Mouse (Mus musculus) hindbrain, embryonic 14.5 days (tissue): ENCODE data around the gene Ccdc130. TPM values are rescaled to one million over a fixed set of nuclear protein-coding genes. Genes with fewer than 3 reads are reported as not detected.

Source experiments
- ATAC-seq: fragments of 200-750 bp; cut with Nextera tagmentation; 2 replicates; pipeline ENCODE4 v1.8.0; 2017; ENCODE audit warnings: moderate number of reproducible peaks, mild to moderate bottlenecking, moderate TSS enrichment, moderate library complexity; ENCODE audit not compliant: low FRiP score
- DNase-seq: peaks from one replicate; pipeline ENCODE4 v3.0.0-alpha.2; 2015; ENCODE audit warnings: low spot score
- H3K27ac ChIP-seq: fragments of 300-500 bp; sonication (generic); 2 replicates; pipeline ENCODE4 v1.5.1; 2014; ENCODE audit warnings: mild to moderate bottlenecking, moderate library complexity
- H3K27me3 ChIP-seq: fragments of 300-500 bp; sonication (generic); 2 replicates; pipeline ENCODE4 v1.6.1; 2014; ENCODE audit warnings: mild to moderate bottlenecking, low read length, mixed read lengths; ENCODE audit not compliant: control insufficient read depth, insufficient read depth
- H3K36me3 ChIP-seq: fragments of 300-500 bp; sonication (generic); replicated peaks from 2 replicates; pipeline ENCODE4 v1.6.1; 2014; ENCODE audit not compliant: control insufficient read depth, insufficient read depth
- H3K4me1 ChIP-seq: fragments of 300-500 bp; sonication (generic); replicated peaks from 2 replicates; pipeline ENCODE4 v1.6.1; 2014; ENCODE audit warnings: antibody characterized with exemption, low read length, mixed read lengths; ENCODE audit not compliant: control insufficient read depth, insufficient read depth
- H3K4me2 ChIP-seq: fragments of 300-500 bp; sonication (generic); replicated peaks from 2 replicates; pipeline ENCODE4 v1.6.1; 2014; ENCODE audit warnings: mild to moderate bottlenecking, moderate library complexity
- H3K4me3 ChIP-seq: fragments of 300-500 bp; sonication (generic); replicated peaks from 2 replicates; pipeline ENCODE4 v1.5.1; 2014; ENCODE audit warnings: mild to moderate bottlenecking, low read length
- H3K9ac ChIP-seq: fragments of 300-500 bp; sonication (generic); 2 replicates; pipeline ENCODE4 v1.6.1; 2014
- H3K9me3 ChIP-seq: fragments of 300-500 bp; sonication (generic); 2 replicates; pipeline ENCODE4 v1.6.1; 2016; ENCODE audit warnings: low read length; ENCODE audit not compliant: control insufficient read depth
- WGBS: fragments of 180-500 bp; shearing (Covaris S2); extraction: QIAGEN DNeasy Blood & Tissue Kit; methylation state at CpG from one replicate; pipeline ENCODE4 v1.1.7; 2014; 5-methylcytosine and 5-hydroxymethylcytosine counted together
- microRNA counts: library from miRNA; unstranded; fragments of <30 nt; microRNA quantifications from one replicate; lab custom pipeline; 2016
- microRNA-seq: library from miRNA; unstranded; fragments of <30 nt; microRNA quantifications from one replicate; pipeline ENCODE4, GENCODE M21; 2016
- polyA plus RNA-seq: library from polyadenylated mRNA; unstranded; fragments of >200 nt; fragmentation: Nextera tagmentation; extraction: Ambion mirVana; gene quantifications from 2 replicates; pipeline ENCODE4 v1.2.1, GENCODE M21; 2014

Gene Ccdc130
- polyA plus RNA-seq, 1 experiment from 2014 or later, result 22.7 TPM

DNA sequence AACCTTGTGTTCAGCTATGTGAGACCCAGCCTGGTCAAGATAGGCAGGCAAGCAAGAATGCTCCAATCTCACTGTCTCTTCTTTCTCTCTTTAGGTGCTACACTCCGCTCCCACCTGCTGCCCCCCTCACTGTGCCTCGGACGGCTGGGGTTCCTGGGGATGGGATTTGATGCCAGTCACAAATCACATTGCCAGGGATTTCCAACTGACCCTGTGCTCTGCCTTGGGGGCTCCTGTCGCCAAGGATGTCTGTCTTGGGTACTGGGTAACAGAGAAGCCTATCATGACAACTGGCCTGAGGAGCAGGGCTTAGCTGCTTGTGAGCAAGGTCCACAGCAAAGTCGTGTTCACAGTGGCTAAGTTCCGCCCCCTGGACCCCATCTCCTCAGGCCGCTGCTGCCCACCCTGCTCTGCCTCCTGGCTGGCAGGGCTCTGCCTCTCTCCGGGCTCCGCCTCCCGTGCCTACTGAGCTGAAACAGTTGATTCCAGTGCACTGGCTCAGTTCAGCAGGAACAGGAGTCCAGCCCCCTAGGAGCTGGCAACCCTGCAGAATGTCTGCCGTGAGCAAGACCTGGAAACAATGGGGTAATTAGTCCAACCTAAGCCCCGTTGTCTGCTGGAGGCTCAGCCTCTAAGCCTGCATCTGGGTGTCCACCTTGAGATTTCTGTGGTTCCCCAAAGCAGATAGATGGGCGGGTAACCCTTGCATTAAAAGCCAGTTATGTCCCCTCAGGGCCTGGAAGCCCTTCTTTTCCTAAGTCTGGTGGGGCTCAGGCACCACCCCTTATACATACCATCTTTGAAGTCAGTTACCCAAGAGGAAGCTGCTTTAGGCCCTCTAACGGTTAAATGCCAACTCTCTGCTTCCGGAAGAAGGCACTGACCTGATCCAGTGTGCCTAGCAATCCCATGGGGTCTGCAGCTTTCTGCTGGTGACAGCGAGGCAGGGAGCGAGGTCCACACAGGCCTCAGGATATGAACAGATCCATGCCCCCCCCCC, 61.5 kb downstream of the Ccdc130 start:
- peaks cover 41% of the 10 kb centered on the region for H3K36me3 ChIP-seq
- no peak overlapping the region for H3K4me2 ChIP-seq
- no peak overlapping the region for H3K4me3 ChIP-seq
- H3K27ac ChIP-seq, result peak overlapping the region; percentile 27; the same call in 1 of the 2 replicates
- H3K27me3 ChIP-seq, result no peaks in the 10 kb centered on the region
- DNase-seq, result no peak
- 43% methylated on average over 17 of the region's 17 CpGs for WGBS
- H3K4me1 ChIP-seq, result peaks cover 20% of the 10 kb centered on the region
- no peaks in the 10 kb centered on the region for H3K9me3 ChIP-seq
- peak; percentile 41; the same call in 1 of the 2 replicates for ATAC-seq
- H3K9ac ChIP-seq, result no peak overlapping the region

DNA sequence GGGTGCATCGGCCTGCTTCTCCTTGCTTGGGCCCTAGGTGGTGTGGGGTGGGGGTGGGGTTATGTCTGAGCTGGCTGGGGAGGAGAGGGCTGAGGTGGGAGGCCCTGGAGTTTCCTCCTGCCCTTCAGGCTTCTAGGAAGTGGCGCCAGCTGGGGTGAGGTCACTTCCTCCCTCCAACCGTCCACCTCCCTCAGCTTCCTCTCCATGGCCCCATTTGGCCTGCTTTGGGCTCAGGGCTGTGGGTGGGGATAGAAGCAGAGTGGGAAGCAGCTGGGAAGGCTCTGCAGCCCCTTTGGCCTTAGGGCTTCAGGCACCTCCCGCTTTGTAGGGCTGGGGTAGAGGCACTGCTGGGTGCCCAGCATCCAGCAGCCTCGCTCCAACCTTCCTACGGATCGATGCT, 62.4 kb downstream of the Ccdc130 start:
- DNase-seq (no peak), ATAC-seq (no peak)
- Histone ChIP-seq H3K27me3 (no peaks in the 10 kb centered on the region), H3K4me2 (no peak overlapping the region), H3K36me3 (peaks cover 33% of the 10 kb centered on the region), H3K4me3 (no peak overlapping the region), H3K9ac (no peak overlapping the region), H3K27ac (no peak overlapping the region), H3K4me1 (peaks cover 21% of the 10 kb centered on the region), H3K9me3 (no peaks in the 10 kb centered on the region)
- 53% methylated on average over 7 of the region's 7 CpGs for WGBS

MicroRNAs within 50 kb of the gene (microRNA counts, 519-probe panel; counts per million panel counts)
- 4,807 counts per million, percentile 48 among the panel's probes with 10 or more counts for microRNA mmu-miR-23a (lab: Ali Mortazavi, UCI)
- 5,251 counts per million, percentile 63 among the panel's probes with 10 or more counts for microRNA mmu-miR-27a (lab: Ali Mortazavi, UCI)

Small RNA genes lying within 50 kb of the gene (microRNA-seq; reads per million reads assigned to microRNA genes)
- gene Mir23a (6,090 reads per million, percentile 93 among the genes with 10 or more reads in this experiment), gene Mir24-2 (not detected), gene Mir27a (100 reads per million, percentile 52 among the genes with 10 or more reads in this experiment), gene Mir3074-2 (not detected)

Other genes starting within 250 kb of the Ccdc130 start
- 3.7 and 5.5 TPM in 2 replicates for gene Palm3, start 248.9 kb downstream of the Ccdc130 start, polyA plus RNA-seq
- gene Il27ra, start 227.8 kb downstream of the Ccdc130 start, polyA plus RNA-seq, result 0.34 and 0.48 TPM in 2 replicates
- 1.6 and 4.7 TPM in 2 replicates for gene Rln3, start 225.4 kb downstream of the Ccdc130 start, polyA plus RNA-seq
- gene Gm10643, start 205.2 kb downstream of the Ccdc130 start, polyA plus RNA-seq, result 2.1 and 2.7 TPM in 2 replicates
- gene Rfx1, start 203.5 kb downstream of the Ccdc130 start, polyA plus RNA-seq, result 11.0 and 11.5 TPM in 2 replicates
- gene Dcaf15, start 165.6 kb downstream of the Ccdc130 start, polyA plus RNA-seq, result 17.4 and 18.9 TPM in 2 replicates
- gene Podnl1, start 144.4 kb downstream of the Ccdc130 start, polyA plus RNA-seq, result 0.48 and 0.59 TPM in 2 replicates
- gene Cc2d1a, start 122.4 kb downstream of the Ccdc130 start, polyA plus RNA-seq, result 30.4 and 33.3 TPM in 2 replicates
- gene 4930432K21Rik, start 122.4 kb downstream of the Ccdc130 start, polyA plus RNA-seq, result 1.4 TPM in 2 replicates
- 7.8 and 10.4 TPM in 2 replicates for gene Nanos3, start 85.2 kb downstream of the Ccdc130 start, polyA plus RNA-seq
- gene Zswim4, start 33.3 kb downstream of the Ccdc130 start, polyA plus RNA-seq, result 20.0 and 20.6 TPM in 2 replicates
- gene D8Ertd738e, start 20.7 kb downstream of the Ccdc130 start, polyA plus RNA-seq, result 268 and 296 TPM in 2 replicates
- 38.9 and 40.2 TPM in 2 replicates for gene Mri1, start 13.1 kb downstream of the Ccdc130 start, polyA plus RNA-seq
- 14.1 and 18.5 TPM in 2 replicates for gene Cacna1a, start 118.1 kb upstream of the Ccdc130 start, polyA plus RNA-seq